Mouse (Mus musculus) CH12.LX (cell line): ENCODE data around the gene Rtl6. TPM values are rescaled to one million over a fixed set of nuclear protein-coding genes. Genes with fewer than 3 reads are reported as not detected.

Experiments used
- DNase-seq: peaks from one replicate; pipeline ENCODE4 v3.0.0-alpha.2; 2013; ENCODE audit errors: extremely low read depth
- H3K27ac ChIP-seq: 2 replicates; pipeline ENCODE4 v1.5.1; 2012; ENCODE audit warnings: low read depth, mild to moderate bottlenecking, control low read depth, moderate library complexity; ENCODE audit not compliant: insufficient read depth
- H3K27me3 ChIP-seq: replicated peaks from 2 replicates; pipeline ENCODE3; 2012; ENCODE audit warnings: inconsistent platforms
- H3K36me3 ChIP-seq, 2 experiments: replicated peaks in 1 of 2; 2 replicates each; pipeline versions ENCODE3 to v1.6.1; 2012; ENCODE audit warnings: inconsistent platforms in 1 of 2, low read length in 1 of 2, mild to moderate bottlenecking in 1 of 2, mixed read lengths in 1 of 2, moderate library complexity in 1 of 2; ENCODE audit not compliant: control insufficient read depth in 1 of 2, insufficient read depth in 1 of 2
- H3K4me1 ChIP-seq, 2 experiments: 2 replicates each; pipeline ENCODE4 v1.6.1; 2012; ENCODE audit warnings: inconsistent platforms in 1 of 2, moderate library complexity in 1 of 2; ENCODE audit not compliant: insufficient read depth in 2 of 2, control insufficient read depth in 1 of 2
- H3K4me2 ChIP-seq: 2 replicates; pipeline ENCODE4 v1.6.1; 2012; ENCODE audit warnings: low read depth, mild to moderate bottlenecking, control low read depth; ENCODE audit not compliant: poor library complexity, insufficient read depth, severe bottlenecking
- H3K4me3 ChIP-seq, 3 experiments: fragments of 150-350 bp in 1 of 3; sonication (generic) in 1 of 3; replicated peaks in 1 of 3; 2 replicates each; pipeline versions ENCODE3 to v1.5.1; 2011 to 2012; ENCODE audit warnings: low read depth in 2 of 3, low read length in 2 of 3, mild to moderate bottlenecking in 2 of 3, moderate library complexity in 2 of 3, control low read depth in 1 of 3, improper control_type of control experiment in 1 of 3, inconsistent platforms in 1 of 3, mixed read lengths in 1 of 3; ENCODE audit not compliant: poor library complexity in 1 of 3
- H3K79me2 ChIP-seq: replicated peaks from 2 replicates; pipeline ENCODE4 v1.6.1; 2012; ENCODE audit warnings: mild to moderate bottlenecking, moderate library complexity; ENCODE audit not compliant: control insufficient read depth, poor library complexity, insufficient read depth, severe bottlenecking; ENCODE audit errors: extremely low read depth
- H3K9ac ChIP-seq: 2 replicates; pipeline ENCODE4 v1.6.1; 2012; ENCODE audit warnings: low read depth, mild to moderate bottlenecking, control low read depth, moderate library complexity; ENCODE audit not compliant: insufficient read depth
- H3K9me3 ChIP-seq: replicated peaks from 2 replicates; pipeline ENCODE3; 2012; ENCODE audit warnings: low read length, inconsistent platforms, mixed read lengths
- BHLHE40 ChIP-seq: IDR thresholded peaks from 2 replicates; pipeline ENCODE4 v1.6.1; 2011; ENCODE audit warnings: mild to moderate bottlenecking, low read depth, low read length, improper control_type of control experiment
- CHD1 ChIP-seq: IDR thresholded peaks from 2 replicates; pipeline ENCODE4 v1.6.1; 2012; ENCODE audit warnings: low read depth, low read length, improper control_type of control experiment, inconsistent platforms
- CHD2 ChIP-seq: IDR thresholded peaks from 2 replicates; pipeline ENCODE4 v1.6.1; 2011; ENCODE audit warnings: low read length, improper control_type of control experiment
- CTCF ChIP-seq, 2 experiments: IDR thresholded peaks in 1 of 2; conservative IDR thresholded peaks in 1 of 2; 2 replicates each; pipeline ENCODE4 v1.5.1; 2011 to 2012; ENCODE audit warnings: low read depth in 2 of 2, low read length in 2 of 2, improper control_type of control experiment in 1 of 2, inconsistent platforms in 1 of 2, mild to moderate bottlenecking in 1 of 2, moderate library complexity in 1 of 2
- E2F4 ChIP-seq: IDR thresholded peaks from 2 replicates; pipeline ENCODE4 v1.6.1; 2011; ENCODE audit warnings: low read depth, low read length, improper control_type of control experiment; ENCODE audit not compliant: insufficient replicate concordance
- ELF1 ChIP-seq: IDR thresholded peaks from 2 replicates; pipeline ENCODE4 v1.6.1; 2014; ENCODE audit warnings: low read depth, mild to moderate bottlenecking, inconsistent platforms, low read length, improper control_type of control experiment
- EP300 ChIP-seq: IDR thresholded peaks from 2 replicates; pipeline ENCODE4 v1.6.1; 2011; ENCODE audit warnings: low read length, improper control_type of control experiment
- ETS1 ChIP-seq: conservative IDR thresholded peaks from 2 replicates; pipeline ENCODE4 v1.6.1; 2012; ENCODE audit warnings: low read depth, mild to moderate bottlenecking, inconsistent platforms, low read length, improper control_type of control experiment, moderate library complexity
- GABPA ChIP-seq: IDR thresholded peaks from 2 replicates; pipeline ENCODE4 v1.6.1; 2012; ENCODE audit warnings: low read depth, low read length, improper control_type of control experiment, inconsistent platforms; ENCODE audit not compliant: insufficient replicate concordance
- HCFC1 ChIP-seq: IDR thresholded peaks from 2 replicates; pipeline ENCODE4 v1.6.1; 2012; ENCODE audit warnings: low read depth, mild to moderate bottlenecking, inconsistent platforms, low read length, improper control_type of control experiment
- JUN ChIP-seq: IDR thresholded peaks from 2 replicates; pipeline ENCODE4 v1.6.1; 2011; ENCODE audit warnings: low read depth, mild to moderate bottlenecking, low read length, improper control_type of control experiment, moderate library complexity; ENCODE audit not compliant: insufficient read depth
- JUND ChIP-seq: conservative IDR thresholded peaks from 2 replicates; pipeline ENCODE4 v1.6.1; 2011; ENCODE audit warnings: low read depth, low read length, improper control_type of control experiment
- MAFK ChIP-seq: IDR thresholded peaks from 2 replicates; pipeline ENCODE4 v1.6.1; 2011; ENCODE audit warnings: low read length, improper control_type of control experiment; ENCODE audit not compliant: insufficient replicate concordance
- MAX ChIP-seq: IDR thresholded peaks from 2 replicates; pipeline ENCODE4 v1.6.1; 2011; ENCODE audit warnings: low read length, improper control_type of control experiment
- MAZ ChIP-seq: IDR thresholded peaks from 2 replicates; pipeline ENCODE4 v1.6.1; 2012; ENCODE audit warnings: low read depth, mild to moderate bottlenecking, inconsistent platforms, low read length, improper control_type of control experiment, moderate library complexity
- MEF2A ChIP-seq: IDR thresholded peaks from 2 replicates; pipeline ENCODE4 v1.6.1; 2014; ENCODE audit warnings: low read depth, mild to moderate bottlenecking, inconsistent platforms, low read length, improper control_type of control experiment, borderline replicate concordance
- NELFE ChIP-seq: IDR thresholded peaks from 2 replicates; pipeline ENCODE4 v1.6.1; 2011; ENCODE audit warnings: low read depth, low read length, improper control_type of control experiment
- NRF1 ChIP-seq: IDR thresholded peaks from 2 replicates; pipeline ENCODE4 v1.6.1; 2014; ENCODE audit warnings: low read depth, mild to moderate bottlenecking, inconsistent platforms, low read length, improper control_type of control experiment, moderate library complexity
- PAX5 ChIP-seq: IDR thresholded peaks from 2 replicates; pipeline ENCODE4 v1.6.1; 2012; ENCODE audit warnings: low read length, inconsistent platforms, mixed read lengths
- POLR2AphosphoS2 ChIP-seq: IDR thresholded peaks from 2 replicates; pipeline ENCODE4 v1.6.1; 2011; ENCODE audit warnings: low read depth, low read length, improper control_type of control experiment
- RAD21 ChIP-seq: IDR thresholded peaks from 2 replicates; pipeline ENCODE4 v1.6.1; 2011; ENCODE audit warnings: low read depth, mild to moderate bottlenecking, low read length, improper control_type of control experiment, moderate library complexity
- SIN3A ChIP-seq: IDR thresholded peaks from 2 replicates; pipeline ENCODE4 v1.6.1; 2012; ENCODE audit warnings: low read length, improper control_type of control experiment, inconsistent platforms
- TBP ChIP-seq: conservative IDR thresholded peaks from 2 replicates; pipeline ENCODE4 v1.6.1; 2011; ENCODE audit warnings: low read depth, low read length, improper control_type of control experiment
- TCF12 ChIP-seq: IDR thresholded peaks from 2 replicates; pipeline ENCODE4 v1.6.1; 2014; ENCODE audit warnings: low read depth, mild to moderate bottlenecking, inconsistent platforms, low read length, improper control_type of control experiment
- UBTF ChIP-seq: IDR thresholded peaks from 2 replicates; pipeline ENCODE4 v1.6.1; 2012; ENCODE audit warnings: low read depth, mild to moderate bottlenecking, inconsistent platforms, low read length, improper control_type of control experiment, moderate library complexity
- USF2 ChIP-seq: conservative IDR thresholded peaks from 2 replicates; pipeline ENCODE4 v1.6.1; 2011; ENCODE audit warnings: low read depth, low read length, improper control_type of control experiment
- ZC3H11A ChIP-seq: IDR thresholded peaks from 2 replicates; pipeline ENCODE4 v1.6.1; 2012; ENCODE audit warnings: low read depth, mild to moderate bottlenecking, inconsistent platforms, low read length, improper control_type of control experiment
- ZKSCAN1 ChIP-seq: IDR thresholded peaks from 2 replicates; pipeline ENCODE4 v1.6.1; 2012; ENCODE audit warnings: low read depth, inconsistent platforms, low read length, improper control_type of control experiment, borderline replicate concordance
- ZNF384 ChIP-seq: IDR thresholded peaks from 2 replicates; pipeline ENCODE4 v1.6.1; 2012; ENCODE audit warnings: low read depth, low read length, improper control_type of control experiment, inconsistent platforms
- dilution Hi-C: fragments of 300-500 bp; cut with MboI; formaldehyde crosslinking; loops from 2 replicates; pipeline ENCODE4 v1.14.3; 2020; ENCODE audit warnings: low sequenced_read_pairs; ENCODE audit not compliant: extremely low pct_unique_long_range_greater_than_20kb, extremely low pct_ligation_motif_present
- in situ Hi-C: fragments of 300-500 bp; cut with MboI; formaldehyde crosslinking; loops from 3 replicates; pipeline ENCODE4 v1.14.3; 2019; ENCODE audit warnings: low sequenced_read_pairs, low pct_ligation_motif_present, low pct_unique_long_range_greater_than_20kb, mixed read lengths
- polyA plus RNA-seq: library from polyadenylated mRNA; unstranded; fragments of >175 nt; gene quantifications from 2 replicates; pipeline ENCODE4 v1.2.1, GENCODE M21; 2012; ENCODE audit warnings: low read depth; ENCODE audit not compliant: insufficient read length
- total RNA-seq, 2 experiments: library from RNA; depleted of rRNA; stranded (reverse); fragments of 300-350 nt in 1 of 2; fragments of >200 nt in 1 of 2; gene quantifications; 2 replicates each; pipeline ENCODE4 v1.2.3; 2012 to 2014

The Rtl6 gene
- total RNA-seq (2012; rRNA removed) (not detected in 2 replicates), total RNA-seq (2014; rRNA removed) (0.04 TPM in 1 of 2 replicates, not detected in the other), polyA plus RNA-seq (not detected in 2 replicates)

GRCm38 (mm10) chr15:84557189-84557921, at the start of gene Rtl6:
Gene Rtl6 (minus strand): TSS chr15:84557823.
- Histone ChIP-seq H3K4me2 (no peak within 1 kb of the TSS), H3K4me3 (no peak within 1 kb of the TSS), H3K36me3 (no peaks in the 10 kb centered on the region), H3K27me3 (peaks cover 40% of the 10 kb centered on the region), H3K4me1 (no peaks in the 10 kb centered on the region), H3K9me3 (no peaks in the 10 kb centered on the region), H3K9ac (no peak within 1 kb of the TSS), H3K27ac (no peak within 1 kb of the TSS), H3K79me2 (no peaks in the 10 kb centered on the region)
- no peak for TF ChIP-seq MAFK
- TF ChIP-seq MEF2A = no peak
- no peak for TF ChIP-seq HCFC1
- no peak for TF ChIP-seq MAX
- TF ChIP-seq NELFE = no peak
- TF ChIP-seq ZC3H11A = no peak
- no peak for TF ChIP-seq TCF12
- no peak for TF ChIP-seq CTCF (conservative IDR thresholded peaks at IDR 0.05 in 1 of 2, IDR thresholded peaks at IDR 0.05 in 1 of 2; ENCODE audit: low read depth in 2 of 2, low read length in 2 of 2)
- no peak for TF ChIP-seq ZNF384
- TF ChIP-seq EP300 = no peak
- no peak for TF ChIP-seq TBP
- no peak for TF ChIP-seq ETS1
- TF ChIP-seq POLR2AphosphoS2 = no peak
- no peak for TF ChIP-seq CHD1
- TF ChIP-seq GABPA = no peak
- no peak for TF ChIP-seq CHD2
- TF ChIP-seq PAX5 = no peak
- no peak for TF ChIP-seq JUND
- TF ChIP-seq BHLHE40 = no peak
- TF ChIP-seq NRF1 = no peak
- in situ Hi-C loops (no loop called here), dilution Hi-C loops (no loop called here)
- no peak for DNase-seq

- DNase-seq = no peak
- Histone ChIP-seq H3K79me2 (no peaks in the 10 kb centered on the region), H3K36me3 (no peaks in the 10 kb centered on the region), H3K27ac (no peak overlapping the region), H3K4me2 (no peak overlapping the region), H3K9ac (no peak overlapping the region), H3K4me3 (no peak overlapping the region), H3K9me3 (peaks cover 18% of the 10 kb centered on the region), H3K27me3 (peaks cover 52% of the 10 kb centered on the region), H3K4me1 (no peaks in the 10 kb centered on the region)
- in situ Hi-C loops (loop anchor here (25.0 kb wide), 2 partner anchors 491 to 741 kb away; partner anchors contain the start of genes Pnpla5 and Sult4a1), dilution Hi-C loops (no loop called here)
- TF ChIP-seq MAZ (no peak), EP300 (no peak), PAX5 (no peak), USF2 (no peak), RAD21 (no peak), CHD2 (no peak), NRF1 (no peak), UBTF (no peak), MAX (no peak), E2F4 (no peak), TCF12 (no peak), BHLHE40 (no peak), ELF1 (no peak), JUN (no peak), ZKSCAN1 (no peak), POLR2AphosphoS2 (no peak), CTCF (conservative IDR thresholded peaks at IDR 0.05 in 1 of 2, IDR thresholded peaks at IDR 0.05 in 1 of 2; ENCODE audit: low read depth in 2 of 2, low read length in 2 of 2) (no peak), CHD1 (no peak), SIN3A (no peak)
Observed at GRCm38 (mm10) chr15:84603267-84603963, 45.8 kb upstream of the Rtl6 start.
